ENCODE assay signal across 20 mouse cellular contexts in the genomic region with DNA sequence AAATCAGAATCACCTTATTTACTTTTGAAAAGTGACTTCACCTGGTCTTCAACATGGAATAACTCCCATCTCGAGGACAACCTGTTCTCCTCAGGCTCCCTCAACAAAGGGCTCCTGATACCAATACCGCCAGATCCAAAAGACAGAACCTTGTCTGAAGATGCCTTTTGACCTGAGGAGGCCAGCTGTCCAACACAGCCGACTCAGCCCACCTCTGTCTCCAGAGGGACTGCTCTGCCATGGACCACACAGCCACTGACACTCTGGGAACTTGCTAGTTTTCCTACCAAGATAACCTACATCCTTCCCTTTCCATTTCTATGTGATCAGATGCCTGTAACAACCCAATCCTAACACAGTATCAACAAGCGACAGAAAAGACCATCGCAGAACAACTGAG. TPM values are rescaled to one million over a fixed set of nuclear protein-coding genes. Genes with fewer than 3 reads are reported as not detected.
DNase-seq lines count a peak whose midpoint lies in the region; ATAC-seq and TF ChIP-seq lines count a peak whose summit lies in the region.
"Had no signal": no experiment of that assay in that cellular context is flagged by ENCODE, and none has a peak within 500 bp of the region (broad histone marks: within the 10 kb centered on the region; RNA-seq: fewer than 3 reads in every experiment).

No protein-coding gene starts in this region.

- TF ChIP-seq CTCF in forebrain, postnatal 0 days (IDR thresholded peaks at IDR 0.05; ENCODE audit: low read depth): no peak
- no peak for TF ChIP-seq CTCF in left cerebral cortex, adult 2 months (IDR thresholded peaks at IDR 0.05)

- H3K4me1 ChIP-seq in forebrain, postnatal 0 days (ENCODE audit: insufficient read depth): 0 out of 2 replicates have a peak, but pooled peaks cover 3% of the 10 kb centered on the region
- H3K4me1 ChIP-seq in forebrain, embryonic 14.5 days (ENCODE audit: control insufficient read depth, insufficient read depth, low read length): no peaks in the 10 kb centered on the region
- H3K4me1 ChIP-seq: forebrain, embryonic 13.5 days had no signal

- no peaks in the 10 kb centered on the region for H3K27me3 ChIP-seq in forebrain, postnatal 0 days (ENCODE audit: insufficient read depth, low read length)
- H3K27me3 ChIP-seq in forebrain, embryonic 14.5 days (replicated peaks; ENCODE audit: control insufficient read depth, insufficient read depth, low read length): no peaks in the 10 kb centered on the region
- H3K27me3 ChIP-seq: embryonic facial prominence, embryonic 13.5 days; embryonic facial prominence, embryonic 15.5 days; forebrain, embryonic 13.5 days had no signal

- H3K4me3 ChIP-seq in forebrain, postnatal 0 days (ENCODE audit: low read depth, low read length): 0 out of 2 replicates have a peak overlapping the region, but pooled peaks have one; percentile 0
- H3K4me3 ChIP-seq in forebrain, embryonic 14.5 days (ENCODE audit: low read depth, low read length): no peak overlapping the region
- no peak overlapping the region for H3K4me3 ChIP-seq in left cerebral cortex, adult 2 months
- H3K4me3 ChIP-seq: embryonic facial prominence, embryonic 13.5 days; embryonic facial prominence, embryonic 15.5 days; erythroblast, embryonic 14.5 days; forebrain, embryonic 10.5 days; forebrain, embryonic 13.5 days had no signal

- H3K4me2 ChIP-seq in forebrain, postnatal 0 days (ENCODE audit: low read depth): peak overlapping the region; percentile 33
- H3K4me2 ChIP-seq in forebrain, embryonic 14.5 days (ENCODE audit: low read length): no peak overlapping the region
- H3K4me2 ChIP-seq: embryonic facial prominence, embryonic 13.5 days; embryonic facial prominence, embryonic 15.5 days; forebrain, embryonic 13.5 days had no signal

- peak overlapping the region; percentile 74 for H3K27ac ChIP-seq in forebrain, postnatal 0 days (ENCODE audit: low read depth, low read length)
- H3K27ac ChIP-seq in forebrain, embryonic 14.5 days (ENCODE audit: low read depth, low read length): no peak overlapping the region
- H3K27ac ChIP-seq in left cerebral cortex, adult 2 months: peak overlapping the region; percentile 58
- H3K27ac ChIP-seq: embryonic facial prominence, embryonic 13.5 days; embryonic facial prominence, embryonic 15.5 days; forebrain, embryonic 10.5 days; forebrain, embryonic 13.5 days had no signal

- H3K36me3 ChIP-seq in forebrain, postnatal 0 days (ENCODE audit: insufficient read depth): no peaks in the 10 kb centered on the region; the same call in none of the 2 replicates
- peaks cover 4% of the 10 kb centered on the region; the same call in 1 of the 2 replicates for H3K36me3 ChIP-seq in forebrain, embryonic 14.5 days (ENCODE audit: control insufficient read depth, insufficient read depth, low read length)
- H3K36me3 ChIP-seq: embryonic facial prominence, embryonic 13.5 days; embryonic facial prominence, embryonic 15.5 days had no signal

- H3K9me3 ChIP-seq in forebrain, postnatal 0 days (ENCODE audit: low read length): no peaks in the 10 kb centered on the region
- H3K9me3 ChIP-seq in forebrain, embryonic 14.5 days (replicated peaks; ENCODE audit: control insufficient read depth, low read length): no peaks in the 10 kb centered on the region
- H3K9me3 ChIP-seq: embryonic facial prominence, embryonic 13.5 days; embryonic facial prominence, embryonic 15.5 days; forebrain, embryonic 10.5 days; forebrain, embryonic 13.5 days had no signal

- DNase-seq in forebrain, postnatal 0 days: no peak
- DNase-seq in forebrain, embryonic 14.5 days (ENCODE audit: low spot score): no peak
- DNase-seq in left cerebral cortex, adult 2 months (ENCODE audit: extremely low spot score in 1 of 2, low spot score in 2 of 2): no peak
- no peak for DNase-seq in left cerebral cortex, postnatal 4 days
- DNase-seq: adrenal gland, adult 2 months; adrenal gland, postnatal 10 days; adrenal gland, postnatal 25 days; cerebellum, adult 11 months; cerebellum, adult 18-20 months; cerebellum, adult 8-10 months; cerebellum, adult 9-11 months; cerebellum, postnatal 14 days; cerebellum, postnatal 36 days; embryo, embryonic 11 days had no signal

- peak overlapping the region; percentile 29; the same call in 1 of the 2 replicates for H3K9ac ChIP-seq in forebrain, postnatal 0 days
- H3K9ac ChIP-seq in forebrain, embryonic 14.5 days (ENCODE audit: low read length): no peak overlapping the region
- H3K9ac ChIP-seq: embryonic facial prominence, embryonic 13.5 days; embryonic facial prominence, embryonic 15.5 days; forebrain, embryonic 13.5 days had no signal

- intact Hi-C loops in left cerebral cortex, adult 2 months (cut with DNase I): no loop called here
- intact Hi-C loops in left cerebral cortex, postnatal 4 days (cut with DNase I): no loop called here

- ATAC-seq in forebrain, postnatal 0 days: no peak
- ATAC-seq in forebrain, embryonic 14.5 days: no peak
- ATAC-seq: forebrain, embryonic 13.5 days had no signal

- 77% methylated on average over 5 of the region's 5 CpGs for WGBS in forebrain, postnatal 0 days
- 92% methylated on average over 5 of the region's 5 CpGs for WGBS in forebrain, embryonic 14.5 days

RNA-seq across cellular contexts. Expression of a gene that starts 19.5 kb away (rescaled TPM):
- total RNA-seq in forebrain, postnatal 0 days (2014; rRNA removed): 57.1 and 106 TPM in 2 replicates
- polyA plus RNA-seq in forebrain, postnatal 0 days (2015; fragmentation: Nextera tagmentation; extraction: Ambion mirVana): 21.7 and 43.1 TPM in 2 replicates
- 20.1 and 40.6 TPM in 2 replicates for polyA plus RNA-seq in forebrain, embryonic 14.5 days (2014; fragmentation: Nextera tagmentation; extraction: Ambion mirVana)
- 10 to 100 TPM; 80.2 to 91.0 TPM for total RNA-seq in left cerebral cortex, adult 2 months (2021)
- 100 to 1,000 TPM; 265 to 341 TPM for total RNA-seq in left cerebral cortex, postnatal 4 days (2021)
- total RNA-seq: MEL had no signal
- polyA plus RNA-seq: erythroblast, embryonic 14.5 days had no signal
